In genomic region chr12:33273147-33273546, GRCm38 (mm10) we compare ENCODE assay signal across 24 mouse cellular contexts.
DNase-seq lines count a peak whose midpoint lies in the region; ATAC-seq and TF ChIP-seq lines count a peak whose summit lies in the region.
"Had no signal": no experiment of that assay in that cellular context is flagged by ENCODE, and none has a peak within 500 bp of the region (broad histone marks: within the 10 kb centered on the region; RNA-seq: fewer than 3 reads in every experiment).

No protein-coding gene starts in this region.

- ATAC-seq in forebrain, embryonic 11.5 days (replicated peaks; ENCODE audit: low FRiP score), result no peak
- no peak for ATAC-seq in hindbrain, postnatal 0 days
- ATAC-seq in hindbrain, embryonic 12.5 days (ENCODE audit: low FRiP score), result no peak
- ATAC-seq: inflammation-experienced regulatory T-cells, adult 6 months had no signal

- intact Hi-C loops in heart, postnatal 25 days (cut with DNase I), result loop anchor here (5.0 kb wide), 1 partner anchor 246 kb away; no protein-coding TSS in a partner anchor

- TF ChIP-seq CTCF in hindbrain, postnatal 0 days (IDR thresholded peaks at IDR 0.05; ENCODE audit: low read depth), result 0 out of 2 replicates have a peak, but pooled peaks have one; percentile 8

- WGBS in forebrain, embryonic 10.5 days, result 79% methylated on average over 4 of the region's 4 CpGs
- WGBS in forebrain, embryonic 11.5 days, result 61% methylated on average over 4 of the region's 4 CpGs
- 56% methylated on average over 4 of the region's 4 CpGs for WGBS in hindbrain, postnatal 0 days
- WGBS in hindbrain, embryonic 12.5 days, result 54% methylated on average over 4 of the region's 4 CpGs

- no peak overlapping the region for H3K9ac ChIP-seq in forebrain, embryonic 11.5 days (ENCODE audit: low read length)
- no peak overlapping the region for H3K9ac ChIP-seq in hindbrain, postnatal 0 days (replicated peaks; ENCODE audit: low read length)
- no peak overlapping the region for H3K9ac ChIP-seq in hindbrain, embryonic 12.5 days
- H3K9ac ChIP-seq: heart, embryonic 15.5 days; limb, embryonic 15.5 days; liver, embryonic 14.5 days; lung, embryonic 15.5 days; midbrain, embryonic 15.5 days had no signal

- H3K9me3 ChIP-seq in forebrain, embryonic 10.5 days, result no peaks in the 10 kb centered on the region
- H3K9me3 ChIP-seq in forebrain, embryonic 11.5 days (ENCODE audit: control insufficient read depth, low read length), result no peaks in the 10 kb centered on the region
- H3K9me3 ChIP-seq in hindbrain, postnatal 0 days (ENCODE audit: low read length), result no peaks in the 10 kb centered on the region
- H3K9me3 ChIP-seq in hindbrain, embryonic 12.5 days (replicated peaks), result no peaks in the 10 kb centered on the region
- H3K9me3 ChIP-seq: heart, embryonic 15.5 days; limb, embryonic 15.5 days; lung, embryonic 15.5 days; midbrain, embryonic 15.5 days had no signal

- DNase-seq in forebrain, embryonic 10.5 days (ENCODE audit: extremely low spot score, low spot score), result no peak
- no peak for DNase-seq in forebrain, embryonic 11.5 days (ENCODE audit: low spot score)
- no peak for DNase-seq in hindbrain, postnatal 0 days (ENCODE audit: low spot score)
- peak; percentile 8 for DNase-seq in thymus, postnatal 14 days
- DNase-seq in thymus, postnatal 36 days, result no peak
- no peak for DNase-seq in heart, postnatal 25 days (ENCODE audit: low spot score)
- DNase-seq: adrenal gland, adult 2 months; cerebellum, adult 11-12 months; cerebellum, postnatal 10 days; gastrocnemius, adult 2 months; heart, postnatal 4 days; kidney, adult 2 months; kidney, postnatal 10 days; left cerebral cortex, postnatal 4 days; lung, postnatal 4 days; thymus, adult 18-20 months had no signal

- H3K27ac ChIP-seq in forebrain, embryonic 10.5 days, result peak overlapping the region; percentile 11; the same call in 1 of the 2 replicates
- H3K27ac ChIP-seq in forebrain, embryonic 11.5 days (ENCODE audit: low read depth, low read length), result no peak overlapping the region
- no peak overlapping the region for H3K27ac ChIP-seq in hindbrain, postnatal 0 days
- H3K27ac ChIP-seq in hindbrain, embryonic 12.5 days, result no peak overlapping the region
- H3K27ac ChIP-seq: gastrocnemius, adult 2 months; heart, embryonic 15.5 days; limb, embryonic 15.5 days; liver, embryonic 14.5 days; lung, embryonic 15.5 days; midbrain, embryonic 15.5 days had no signal

- H3K4me3 ChIP-seq in forebrain, embryonic 10.5 days, result no peak overlapping the region
- no peak overlapping the region for H3K4me3 ChIP-seq in forebrain, embryonic 11.5 days (ENCODE audit: low read depth, low read length)
- H3K4me3 ChIP-seq in hindbrain, postnatal 0 days (ENCODE audit: low read length), result no peak overlapping the region
- no peak overlapping the region for H3K4me3 ChIP-seq in hindbrain, embryonic 12.5 days
- H3K4me3 ChIP-seq: gastrocnemius, adult 2 months; heart, embryonic 15.5 days; limb, embryonic 15.5 days; lung, embryonic 15.5 days; midbrain, embryonic 15.5 days; myocyte had no signal

- H3K4me1 ChIP-seq in forebrain, embryonic 10.5 days, result peaks cover 11% of the 10 kb centered on the region; the same call in 1 of the 2 replicates
- no peaks in the 10 kb centered on the region for H3K4me1 ChIP-seq in forebrain, embryonic 11.5 days (replicated peaks; ENCODE audit: control insufficient read depth, insufficient read depth, low read length)
- H3K4me1 ChIP-seq in hindbrain, postnatal 0 days (ENCODE audit: insufficient read depth, low read length), result no peaks in the 10 kb centered on the region
- no peaks in the 10 kb centered on the region; the same call in 1 of the 2 replicates for H3K4me1 ChIP-seq in hindbrain, embryonic 12.5 days
- H3K4me1 ChIP-seq: lung, embryonic 15.5 days had no signal

- H3K27me3 ChIP-seq in forebrain, embryonic 10.5 days (ENCODE audit: poor library complexity, severe bottlenecking), result no peaks in the 10 kb centered on the region
- H3K27me3 ChIP-seq in forebrain, embryonic 11.5 days (ENCODE audit: control insufficient read depth, insufficient read depth, low read length), result no peaks in the 10 kb centered on the region
- no peaks in the 10 kb centered on the region for H3K27me3 ChIP-seq in hindbrain, postnatal 0 days (ENCODE audit: insufficient read depth, low read length)
- H3K27me3 ChIP-seq in hindbrain, embryonic 12.5 days, result no peaks in the 10 kb centered on the region
- H3K27me3 ChIP-seq: heart, embryonic 15.5 days; limb, embryonic 15.5 days; lung, embryonic 15.5 days; midbrain, embryonic 15.5 days had no signal

- no peaks in the 10 kb centered on the region for H3K36me3 ChIP-seq in forebrain, embryonic 10.5 days (replicated peaks)
- no peaks in the 10 kb centered on the region for H3K36me3 ChIP-seq in forebrain, embryonic 11.5 days (ENCODE audit: control insufficient read depth, insufficient read depth, low read length)
- H3K36me3 ChIP-seq in hindbrain, postnatal 0 days (ENCODE audit: insufficient read depth, low read length), result no peaks in the 10 kb centered on the region
- no peaks in the 10 kb centered on the region for H3K36me3 ChIP-seq in hindbrain, embryonic 12.5 days
- H3K36me3 ChIP-seq: heart, embryonic 15.5 days; limb, embryonic 15.5 days; lung, embryonic 15.5 days; midbrain, embryonic 15.5 days had no signal

- H3K4me2 ChIP-seq in forebrain, embryonic 11.5 days (ENCODE audit: low read depth, low read length, severe bottlenecking), result no peak overlapping the region
- no peak overlapping the region for H3K4me2 ChIP-seq in hindbrain, postnatal 0 days (ENCODE audit: low read depth, low read length)
- H3K4me2 ChIP-seq in hindbrain, embryonic 12.5 days (replicated peaks), result no peak overlapping the region
- H3K4me2 ChIP-seq: heart, embryonic 15.5 days; limb, embryonic 15.5 days; lung, embryonic 15.5 days; midbrain, embryonic 15.5 days had no signal
